Mouse (Mus musculus) CH12.LX (cell line): Measurements from ENCODE around the gene Tns4.

Experiments used
- NELFE ChIP-seq: IDR thresholded peaks from 2 replicates; pipeline ENCODE4 v1.6.1; 2011; ENCODE audit warnings: low read depth, low read length, improper control_type of control experiment
- POLR2A ChIP-seq: IDR thresholded peaks from 2 replicates; pipeline ENCODE4 v1.6.1; 2011; ENCODE audit warnings: low read depth, mild to moderate bottlenecking, improper control_type of control experiment, low read length

GRCm38 (mm10) chr11:99102575-99103270 lies 13.6 kb upstream of the Tns4 start:
- TF ChIP-seq NELFE (no peak), POLR2A (no peak)
